Mouse (Mus musculus): Measurements from ENCODE around the gene Selenon.

Selenon gene

GRCm38 (mm10) chr4:134542726-134543125 lies 9.2 kb downstream of the Selenon start:
- no peak for DNase-seq

GRCm38 (mm10) chr4:134538997-134539580 lies 12.9 kb downstream of the Selenon start:
- DNase-seq, result no peak

GRCm38 (mm10) chr4:134535787-134536151 lies 16.2 kb downstream of the Selenon start:
- peak; percentile 78 for DNase-seq

- peak; percentile 98 for DNase-seq
Measured at GRCm38 (mm10) chr4:134534932-134535786, 16.8 kb downstream of the Selenon start, which contains the start of gene Mtfr1l. Gene Mtfr1l (minus strand): TSS chr4:134535387.

- no peak for DNase-seq
Measured at GRCm38 (mm10) chr4:134534124-134534886, 17.7 kb downstream of the Selenon start.

GRCm38 (mm10) chr4:134533421-134533820 lies 18.5 kb downstream of the Selenon start:
- no peak for DNase-seq

GRCm38 (mm10) chr4:134532928-134533327 lies 19.0 kb downstream of the Selenon start:
- no peak for DNase-seq

GRCm38 (mm10) chr4:134526220-134526619 lies 25.7 kb downstream of the Selenon start:
- no peak for DNase-seq

- DNase-seq, result no peak
Measured at GRCm38 (mm10) chr4:134525806-134526205, 26.2 kb downstream of the Selenon start.

- DNase-seq, result no peak
Measured at GRCm38 (mm10) chr4:134523447-134523846, 28.5 kb downstream of the Selenon start.

GRCm38 (mm10) chr4:134519281-134519680 lies 32.7 kb downstream of the Selenon start:
- peak; percentile 65 for DNase-seq

- peak; percentile 62 for DNase-seq
Measured at GRCm38 (mm10) chr4:134518541-134518940, 33.4 kb downstream of the Selenon start.

- DNase-seq, result no peak
Measured at GRCm38 (mm10) chr4:134517719-134518118, 34.2 kb downstream of the Selenon start.

- peak; percentile 39 for DNase-seq
Measured at GRCm38 (mm10) chr4:134516981-134517380, 35.0 kb downstream of the Selenon start.

- no peak for DNase-seq
Measured at GRCm38 (mm10) chr4:134515614-134516013, 36.4 kb downstream of the Selenon start.

- no peak for DNase-seq
Measured at GRCm38 (mm10) chr4:134514309-134514930, 37.5 kb downstream of the Selenon start.

GRCm38 (mm10) chr4:134512798-134513197 lies 39.2 kb downstream of the Selenon start:
- DNase-seq, result no peak

- no peak for DNase-seq
Measured at GRCm38 (mm10) chr4:134511730-134512129, 40.2 kb downstream of the Selenon start.

GRCm38 (mm10) chr4:134510845-134511411 lies 41.0 kb downstream of the Selenon start, which contains the start of gene Aunip:
Gene Aunip (plus strand): TSS chr4:134510999.
- DNase-seq, result peak; percentile 86

GRCm38 (mm10) chr4:134510396-134510795 lies 41.6 kb downstream of the Selenon start:
- no peak for DNase-seq

GRCm38 (mm10) chr4:134506713-134507112 lies 45.3 kb downstream of the Selenon start:
- no peak for DNase-seq

GRCm38 (mm10) chr4:134505966-134506594 lies 45.9 kb downstream of the Selenon start:
- DNase-seq, result no peak
